Mouse (Mus musculus): ENCODE data around the gene Fzd9. TPM values are rescaled to one million over a fixed set of nuclear protein-coding genes. Genes with fewer than 3 reads are reported as not detected.
A peak's percentile ranks its signal among the peaks of the same experiment; 100 is the strongest.

Fzd9 gene
- polyA plus RNA-seq, 1 experiment from 2014 or later, result 0.33 TPM

GRCm38 (mm10) chr5:135274663-135275396, 23.8 kb upstream of the Fzd9 start:
- peak overlapping the region; percentile 28; the same call in 1 of the 2 replicates for H3K27ac ChIP-seq (ENCODE audit: low read length)
- H3K9me3 ChIP-seq (ENCODE audit: control insufficient read depth, low read length), result no peaks in the 10 kb centered on the region
- no peak overlapping the region for H3K4me3 ChIP-seq (ENCODE audit: low read length)
- 0 out of 2 replicates have a peak overlapping the region, but pooled peaks have one; percentile 0 for H3K4me2 ChIP-seq (ENCODE audit: low read depth, low read length)
- no peak for ATAC-seq
- peaks cover 8% of the 10 kb centered on the region for H3K4me1 ChIP-seq (ENCODE audit: control insufficient read depth, insufficient read depth, low read length)
- H3K36me3 ChIP-seq (ENCODE audit: control insufficient read depth, insufficient read depth, low read length), result no peaks in the 10 kb centered on the region
- 26% methylated on average over 15 of the region's 15 CpGs for WGBS
- peak overlapping the region; percentile 5; the same call in 1 of the 2 replicates for H3K9ac ChIP-seq (ENCODE audit: low read depth, low read length)
- peaks cover 2% of the 10 kb centered on the region; the same call in 1 of the 2 replicates for H3K27me3 ChIP-seq (replicated peaks; ENCODE audit: control insufficient read depth, insufficient read depth, low read length)

- Histone ChIP-seq H3K4me1 (ENCODE audit: control insufficient read depth, insufficient read depth, low read length) (peaks cover 6% of the 10 kb centered on the region), H3K27ac (ENCODE audit: low read length) (no peak overlapping the region), H3K9me3 (ENCODE audit: control insufficient read depth, low read length) (no peaks in the 10 kb centered on the region), H3K4me2 (ENCODE audit: low read depth, low read length) (no peak overlapping the region), H3K36me3 (ENCODE audit: control insufficient read depth, insufficient read depth, low read length) (no peaks in the 10 kb centered on the region), H3K27me3 (replicated peaks; ENCODE audit: control insufficient read depth, insufficient read depth, low read length) (peaks cover 2% of the 10 kb centered on the region; the same call in 1 of the 2 replicates), H3K9ac (ENCODE audit: low read depth, low read length) (no peak overlapping the region), H3K4me3 (ENCODE audit: low read length) (no peak overlapping the region)
- no peak for ATAC-seq
- 74% methylated on average over 12 of the region's 12 CpGs for WGBS
Measured at GRCm38 (mm10) chr5:135271563-135272165, 20.6 kb upstream of the Fzd9 start.

GRCm38 (mm10) chr5:135270361-135270760, 19.3 kb upstream of the Fzd9 start:
- 85% methylated on average over 4 of the region's 4 CpGs for WGBS
- Histone ChIP-seq H3K4me1 (ENCODE audit: control insufficient read depth, insufficient read depth, low read length) (peaks cover 2% of the 10 kb centered on the region; the same call in 1 of the 2 replicates), H3K4me3 (ENCODE audit: low read length) (no peak overlapping the region), H3K9me3 (ENCODE audit: control insufficient read depth, low read length) (no peaks in the 10 kb centered on the region), H3K9ac (ENCODE audit: low read depth, low read length) (no peak overlapping the region), H3K36me3 (ENCODE audit: control insufficient read depth, insufficient read depth, low read length) (no peaks in the 10 kb centered on the region), H3K27me3 (replicated peaks; ENCODE audit: control insufficient read depth, insufficient read depth, low read length) (no peaks in the 10 kb centered on the region), H3K27ac (ENCODE audit: low read length) (no peak overlapping the region), H3K4me2 (ENCODE audit: low read depth, low read length) (no peak overlapping the region)
- ATAC-seq, result no peak

- no peak for ATAC-seq
- no peak overlapping the region for H3K4me3 ChIP-seq (ENCODE audit: low read length)
- no peaks in the 10 kb centered on the region for H3K9me3 ChIP-seq (ENCODE audit: control insufficient read depth, low read length)
- peaks cover 1% of the 10 kb centered on the region for H3K4me1 ChIP-seq (ENCODE audit: control insufficient read depth, insufficient read depth, low read length)
- WGBS, result 65% methylated on average over 8 of the region's 8 CpGs
- H3K9ac ChIP-seq (ENCODE audit: low read depth, low read length), result no peak overlapping the region
- no peaks in the 10 kb centered on the region for H3K36me3 ChIP-seq (ENCODE audit: control insufficient read depth, insufficient read depth, low read length)
- H3K27me3 ChIP-seq (replicated peaks; ENCODE audit: control insufficient read depth, insufficient read depth, low read length), result no peaks in the 10 kb centered on the region
- no peak overlapping the region for H3K27ac ChIP-seq (ENCODE audit: low read length)
- H3K4me2 ChIP-seq (ENCODE audit: low read depth, low read length), result no peak overlapping the region
Measured at GRCm38 (mm10) chr5:135269451-135269850, 18.4 kb upstream of the Fzd9 start.

GRCm38 (mm10) chr5:135264548-135264947, 13.5 kb upstream of the Fzd9 start:
- ATAC-seq, result peak; percentile 40; the same call in 1 of the 2 replicates
- H3K36me3 ChIP-seq (ENCODE audit: control insufficient read depth, insufficient read depth, low read length), result no peaks in the 10 kb centered on the region
- no peaks in the 10 kb centered on the region for H3K9me3 ChIP-seq (ENCODE audit: control insufficient read depth, low read length)
- no peaks in the 10 kb centered on the region for H3K27me3 ChIP-seq (replicated peaks; ENCODE audit: control insufficient read depth, insufficient read depth, low read length)
- H3K9ac ChIP-seq (ENCODE audit: low read depth, low read length), result no peak overlapping the region
- H3K4me3 ChIP-seq (ENCODE audit: low read length), result no peak overlapping the region
- H3K4me1 ChIP-seq (ENCODE audit: control insufficient read depth, insufficient read depth, low read length), result peaks cover 5% of the 10 kb centered on the region
- no peak overlapping the region for H3K27ac ChIP-seq (ENCODE audit: low read length)
- no peak overlapping the region for H3K4me2 ChIP-seq (ENCODE audit: low read depth, low read length)
- 47% methylated on average over 9 of the region's 9 CpGs for WGBS

GRCm38 (mm10) chr5:135263866-135264503, 13.0 kb upstream of the Fzd9 start:
- ATAC-seq, result peak; percentile 85
- peak overlapping the region; percentile 33 for H3K4me2 ChIP-seq (ENCODE audit: low read depth, low read length)
- no peak overlapping the region for H3K4me3 ChIP-seq (ENCODE audit: low read length)
- no peak overlapping the region for H3K27ac ChIP-seq (ENCODE audit: low read length)
- no peaks in the 10 kb centered on the region for H3K9me3 ChIP-seq (ENCODE audit: control insufficient read depth, low read length)
- 13% methylated on average over 17 of the region's 17 CpGs for WGBS
- H3K4me1 ChIP-seq (ENCODE audit: control insufficient read depth, insufficient read depth, low read length), result peaks cover 5% of the 10 kb centered on the region
- H3K9ac ChIP-seq (ENCODE audit: low read depth, low read length), result peak overlapping the region; percentile 46; the same call in 1 of the 2 replicates
- no peaks in the 10 kb centered on the region for H3K36me3 ChIP-seq (ENCODE audit: control insufficient read depth, insufficient read depth, low read length)
- no peaks in the 10 kb centered on the region for H3K27me3 ChIP-seq (replicated peaks; ENCODE audit: control insufficient read depth, insufficient read depth, low read length)

- H3K27ac ChIP-seq (ENCODE audit: low read length), result no peak overlapping the region; the same call in 1 of the 2 replicates
- peak overlapping the region; percentile 64 for H3K9ac ChIP-seq (ENCODE audit: low read depth, low read length)
- H3K4me3 ChIP-seq (ENCODE audit: low read length), result peak overlapping the region; percentile 37
- peaks cover 4% of the 10 kb centered on the region; the same call in 1 of the 2 replicates for H3K4me1 ChIP-seq (ENCODE audit: control insufficient read depth, insufficient read depth, low read length)
- H3K27me3 ChIP-seq (replicated peaks; ENCODE audit: control insufficient read depth, insufficient read depth, low read length), result no peaks in the 10 kb centered on the region
- 26% methylated on average over 30 of the region's 30 CpGs for WGBS
- H3K36me3 ChIP-seq (ENCODE audit: control insufficient read depth, insufficient read depth, low read length), result no peaks in the 10 kb centered on the region
- no peaks in the 10 kb centered on the region for H3K9me3 ChIP-seq (ENCODE audit: control insufficient read depth, low read length)
- peak overlapping the region; percentile 37 for H3K4me2 ChIP-seq (ENCODE audit: low read depth, low read length)
- ATAC-seq, result no peak
Measured at GRCm38 (mm10) chr5:135258280-135259150, 7.5 kb upstream of the Fzd9 start.

- ATAC-seq, result no peak
- no peaks in the 10 kb centered on the region for H3K27me3 ChIP-seq (replicated peaks; ENCODE audit: control insufficient read depth, insufficient read depth, low read length)
- 79% methylated on average over 12 of the region's 12 CpGs for WGBS
Measured at GRCm38 (mm10) chr5:135257559-135257958, 6.5 kb upstream of the Fzd9 start.

More at GRCm38 (mm10) chr5:135257559-135257958, 6.5 kb upstream of the Fzd9 start:
- H3K27ac ChIP-seq (ENCODE audit: low read length), result no peak overlapping the region
- no peak overlapping the region for H3K9ac ChIP-seq (ENCODE audit: low read depth, low read length)
- H3K36me3 ChIP-seq (ENCODE audit: control insufficient read depth, insufficient read depth, low read length), result no peaks in the 10 kb centered on the region
- peaks cover 4% of the 10 kb centered on the region; the same call in 1 of the 2 replicates for H3K4me1 ChIP-seq (ENCODE audit: control insufficient read depth, insufficient read depth, low read length)
- H3K4me3 ChIP-seq (ENCODE audit: low read length), result no peak overlapping the region
- H3K9me3 ChIP-seq (ENCODE audit: control insufficient read depth, low read length), result no peaks in the 10 kb centered on the region
- H3K4me2 ChIP-seq (ENCODE audit: low read depth, low read length), result no peak overlapping the region
